Mouse (Mus musculus) MEL (cell line): ENCODE measurements around the gene Rhcg. TPM values are rescaled to one million over a fixed set of nuclear protein-coding genes. Genes with fewer than 3 reads are reported as not detected.

Experiments
- DNase-seq: peaks from one replicate; pipeline ENCODE4 v3.0.0; 2011; ENCODE audit warnings: low read depth, low spot score
- H3K27ac ChIP-seq: 2 replicates; pipeline ENCODE4 v1.5.1; 2012; ENCODE audit warnings: low read depth, mild to moderate bottlenecking, control low read depth, low read length, moderate library complexity; ENCODE audit not compliant: control insufficient read depth
- H3K27me3 ChIP-seq, 2 experiments: fragments of 150-350 bp in 1 of 2; sonication (generic) in 1 of 2; 2 replicates each; pipeline ENCODE4 v1.6.1; 2012; ENCODE audit warnings: low read length in 2 of 2, mild to moderate bottlenecking in 2 of 2, improper control_type of control experiment in 1 of 2, moderate library complexity in 1 of 2; ENCODE audit not compliant: insufficient read depth in 2 of 2, control insufficient read depth in 1 of 2
- H3K36me3 ChIP-seq, 2 experiments: 2 replicates each; pipeline ENCODE4 v1.6.1; 2012 to 2014; ENCODE audit warnings: low read length in 2 of 2, improper control_type of control experiment in 1 of 2, inconsistent platforms in 1 of 2, mild to moderate bottlenecking in 1 of 2; ENCODE audit not compliant: insufficient read depth in 2 of 2, control insufficient read depth in 1 of 2
- H3K4me1 ChIP-seq, 2 experiments: fragments of 150-350 bp in 1 of 2; sonication (generic) in 1 of 2; 2 replicates each; pipeline ENCODE4 v1.6.1; 2012; ENCODE audit warnings: low read length in 2 of 2, improper control_type of control experiment in 1 of 2, mild to moderate bottlenecking in 1 of 2; ENCODE audit not compliant: insufficient read depth in 2 of 2, control insufficient read depth in 1 of 2
- H3K4me3 ChIP-seq, 2 experiments: fragments of 150-350 bp in 1 of 2; sonication (generic) in 1 of 2; 2 replicates each; pipeline ENCODE4 v1.5.1; 2012; ENCODE audit warnings: low read depth in 2 of 2, low read length in 2 of 2, mild to moderate bottlenecking in 2 of 2, moderate library complexity in 2 of 2, control low read depth in 1 of 2, improper control_type of control experiment in 1 of 2; ENCODE audit not compliant: control insufficient read depth in 1 of 2, insufficient read depth in 1 of 2
- H3K79me2 ChIP-seq: 2 replicates; pipeline ENCODE4 v1.6.1; 2012; ENCODE audit warnings: mild to moderate bottlenecking, low read length, moderate library complexity; ENCODE audit not compliant: control insufficient read depth, poor library complexity, insufficient read depth
- H3K9ac ChIP-seq: 2 replicates; pipeline ENCODE4 v1.6.1; 2012; ENCODE audit warnings: low read depth, mild to moderate bottlenecking, control low read depth, low read length, moderate library complexity; ENCODE audit not compliant: control insufficient read depth, poor library complexity, severe bottlenecking
- H3K9me3 ChIP-seq: fragments of 150-350 bp; sonication (generic); replicated peaks from 2 replicates; pipeline ENCODE4 v1.6.1; 2012; ENCODE audit warnings: mild to moderate bottlenecking, low read length, improper control_type of control experiment, moderate library complexity; ENCODE audit not compliant: insufficient read depth
- CHD1 ChIP-seq: IDR thresholded peaks from 2 replicates; pipeline ENCODE4 v1.6.1; 2012; ENCODE audit warnings: low read depth, mild to moderate bottlenecking, inconsistent platforms, low read length, improper control_type of control experiment
- CHD2 ChIP-seq: IDR thresholded peaks from 2 replicates; pipeline ENCODE4 v1.6.1; 2011; ENCODE audit warnings: low read length, improper control_type of control experiment
- CTCF ChIP-seq, 3 experiments: IDR thresholded peaks in 2 of 3; conservative IDR thresholded peaks in 1 of 3; 2 replicates each; pipeline ENCODE4 v1.5.1; 2011 to 2012; ENCODE audit warnings: low read length in 3 of 3, low read depth in 2 of 3, mild to moderate bottlenecking in 2 of 3, improper control_type of control experiment in 1 of 3, inconsistent platforms in 1 of 3, mixed read lengths in 1 of 3, moderate library complexity in 1 of 3; ENCODE audit not compliant: control insufficient read depth in 1 of 3, insufficient read depth in 1 of 3, poor library complexity in 1 of 3, severe bottlenecking in 1 of 3
- EP300 ChIP-seq, 2 experiments: IDR thresholded peaks; 2 replicates each; pipeline ENCODE4 v1.6.1; 2011; ENCODE audit warnings: improper control_type of control experiment in 2 of 2, low read length in 2 of 2, low read depth in 1 of 2, mild to moderate bottlenecking in 1 of 2
- ETS1 ChIP-seq: IDR thresholded peaks from 2 replicates; pipeline ENCODE4 v1.6.1; 2012; ENCODE audit warnings: low read depth, mild to moderate bottlenecking, inconsistent platforms, low read length, improper control_type of control experiment, moderate library complexity
- JUND ChIP-seq: IDR thresholded peaks from 2 replicates; pipeline ENCODE4 v1.6.1; 2011; ENCODE audit warnings: low read depth, mild to moderate bottlenecking, improper control_type of control experiment, low read length
- KAT2A ChIP-seq: conservative IDR thresholded peaks from 2 replicates; pipeline ENCODE4 v1.6.1; 2012; ENCODE audit warnings: low read depth, low read length, improper control_type of control experiment, inconsistent platforms
- MEF2A ChIP-seq: IDR thresholded peaks from 2 replicates; pipeline ENCODE4 v1.6.1; 2014; ENCODE audit warnings: low read depth, mild to moderate bottlenecking, inconsistent platforms, low read length, improper control_type of control experiment; ENCODE audit not compliant: poor library complexity, insufficient replicate concordance, severe bottlenecking; ENCODE audit errors: extremely low read depth
- MXI1 ChIP-seq: IDR thresholded peaks from 2 replicates; pipeline ENCODE4 v1.6.1; 2011; ENCODE audit warnings: mild to moderate bottlenecking, low read depth, low read length, improper control_type of control experiment
- MYB ChIP-seq: IDR thresholded peaks from 2 replicates; pipeline ENCODE4 v1.6.1; 2011; ENCODE audit warnings: mild to moderate bottlenecking, low read depth, low read length, improper control_type of control experiment
- NELFE ChIP-seq: IDR thresholded peaks from 2 replicates; pipeline ENCODE4 v1.6.1; 2011; ENCODE audit warnings: low read depth, low read length, improper control_type of control experiment
- NRF1 ChIP-seq: IDR thresholded peaks from 2 replicates; pipeline ENCODE4 v1.6.1; 2014; ENCODE audit warnings: low read depth, mild to moderate bottlenecking, inconsistent platforms, low read length, improper control_type of control experiment, moderate library complexity; ENCODE audit not compliant: poor library complexity, insufficient read depth, severe bottlenecking
- SMC3 ChIP-seq: IDR thresholded peaks from 2 replicates; pipeline ENCODE4 v1.6.1; 2011; ENCODE audit warnings: low read depth, low read length, improper control_type of control experiment
- TBP ChIP-seq: IDR thresholded peaks from 2 replicates; pipeline ENCODE4 v1.8.0; 2011; ENCODE audit warnings: low read depth, low read length, improper control_type of control experiment
- TCF12 ChIP-seq: IDR thresholded peaks from 2 replicates; pipeline ENCODE4 v1.6.1; 2014; ENCODE audit warnings: low read depth, mild to moderate bottlenecking, inconsistent platforms, low read length, improper control_type of control experiment, moderate library complexity
- UBTF ChIP-seq: IDR thresholded peaks from 2 replicates; pipeline ENCODE4 v1.6.1; 2012; ENCODE audit warnings: low read depth, mild to moderate bottlenecking, inconsistent platforms, low read length, improper control_type of control experiment, moderate library complexity, borderline replicate concordance; ENCODE audit not compliant: insufficient read depth
- ZKSCAN1 ChIP-seq: IDR thresholded peaks from 2 replicates; pipeline ENCODE4 v1.6.1; 2012; ENCODE audit warnings: low read depth, mild to moderate bottlenecking, inconsistent platforms, low read length, improper control_type of control experiment, moderate library complexity
- ZMIZ1 ChIP-seq: IDR thresholded peaks from 2 replicates; pipeline ENCODE4 v1.6.1; 2012; ENCODE audit warnings: low read depth, mild to moderate bottlenecking, inconsistent platforms, low read length, improper control_type of control experiment, moderate library complexity
- polyA plus RNA-seq, 2 experiments: library from polyadenylated mRNA; stranded (reverse) in 1 of 2; unstranded in 1 of 2; fragments of >175 nt in 1 of 2; fragments of >200 nt in 1 of 2; gene quantifications; 2 replicates each; pipeline versions ENCODE4 v1.2.1 to v1.2.4; 2012; ENCODE audit warnings: low replicate concordance in 2 of 2, low read depth in 1 of 2; ENCODE audit not compliant: insufficient read length in 2 of 2, insufficient read depth in 1 of 2, missing spikeins in 1 of 2
- total RNA-seq: library from RNA; depleted of rRNA; stranded (reverse); fragments of 300-350 nt; gene quantifications from 2 replicates; pipeline ENCODE4 v1.2.3, GENCODE M21; 2012

The Rhcg gene
- total and polyA plus RNA-seq, 3 experiments, result not detected

DNA sequence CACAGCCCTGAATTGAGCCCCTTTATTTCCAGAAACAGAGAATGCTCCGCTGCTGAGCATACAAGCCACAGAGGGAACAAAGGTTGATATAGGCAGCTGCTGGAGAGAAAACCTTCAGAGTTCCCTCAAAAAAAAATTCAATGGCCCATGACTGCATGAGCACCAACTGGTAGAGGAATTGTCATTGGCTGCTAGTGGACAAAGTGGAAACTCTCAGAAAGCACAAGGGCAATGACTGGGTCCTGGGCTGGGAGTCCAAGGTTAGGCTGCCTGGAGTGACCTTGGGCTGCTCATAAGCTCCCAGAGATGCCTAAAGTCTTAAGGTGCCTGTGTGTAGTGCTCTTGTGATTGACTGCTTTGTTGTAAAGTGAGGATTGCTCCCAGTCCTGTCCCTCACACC is 1.5 kb downstream of the Rhcg start:
- no peak overlapping the region for H3K9ac ChIP-seq
- no peaks in the 10 kb centered on the region for H3K4me1 ChIP-seq
- no peak overlapping the region for H3K4me3 ChIP-seq
- no peaks in the 10 kb centered on the region for H3K36me3 ChIP-seq
- peaks cover 0 to 5% of the 10 kb centered on the region in 2 experiments; a peak in 2 of 4 replicates for H3K27me3 ChIP-seq
- H3K79me2 ChIP-seq, result no peaks in the 10 kb centered on the region
- no peaks in the 10 kb centered on the region for H3K9me3 ChIP-seq
- no peak overlapping the region for H3K27ac ChIP-seq
- no peak for TF ChIP-seq TCF12
- no peak for TF ChIP-seq EP300 (IDR thresholded peaks at IDR 0.05; ENCODE audit: low read depth in 1 of 2, low read length in 2 of 2)
- TF ChIP-seq ETS1, result no peak
- no peak for TF ChIP-seq CTCF (IDR thresholded peaks at IDR 0.05 in 2 of 3, conservative IDR thresholded peaks at IDR 0.05 in 1 of 3; ENCODE audit: control insufficient read depth in 1 of 3, insufficient read depth in 1 of 3, low read depth in 2 of 3, low read length in 3 of 3, poor library complexity in 1 of 3, severe bottlenecking in 1 of 3)
- no peak for TF ChIP-seq MEF2A
- no peak for TF ChIP-seq CHD1
- no peak for TF ChIP-seq JUND
- no peak for TF ChIP-seq KAT2A
- no peak for TF ChIP-seq NELFE
- TF ChIP-seq MXI1, result no peak
- TF ChIP-seq ZMIZ1, result no peak
- no peak for TF ChIP-seq MYB
- no peak for TF ChIP-seq ZKSCAN1
- no peak for TF ChIP-seq TBP
- TF ChIP-seq NRF1, result no peak
- no peak for TF ChIP-seq UBTF
- no peak for TF ChIP-seq SMC3
- no peak for TF ChIP-seq CHD2
- DNase-seq, result no peak

DNA sequence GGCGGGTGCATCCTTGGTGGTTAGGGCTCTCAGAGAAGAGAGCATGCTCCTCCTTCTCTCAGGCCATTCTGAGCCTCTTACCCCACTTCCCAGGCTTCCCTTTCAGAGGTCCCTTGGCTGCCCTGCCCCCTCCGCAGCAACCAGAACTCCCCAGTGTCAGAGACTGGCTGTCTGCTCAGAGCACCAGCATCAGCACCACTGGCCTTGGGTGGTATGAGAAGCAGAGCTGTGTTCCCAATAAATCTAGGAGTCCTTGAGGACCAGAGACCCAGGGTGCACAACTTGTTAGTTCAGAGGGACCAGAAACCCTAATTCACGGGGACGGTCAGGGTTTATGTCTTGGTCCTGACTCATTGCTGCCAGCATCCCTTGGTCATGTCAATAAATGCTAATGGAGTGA is 2.4 kb downstream of the Rhcg start:
- H3K9ac ChIP-seq, result no peak overlapping the region
- no peak for DNase-seq
- H3K9me3 ChIP-seq, result no peaks in the 10 kb centered on the region
- H3K27ac ChIP-seq, result no peak overlapping the region
- no peaks in the 10 kb centered on the region for H3K4me1 ChIP-seq
- no peaks in the 10 kb centered on the region for H3K79me2 ChIP-seq
- H3K36me3 ChIP-seq, result no peaks in the 10 kb centered on the region
- H3K4me3 ChIP-seq, result no peak overlapping the region
- TF ChIP-seq ETS1 (no peak), JUND (no peak), TBP (no peak)
- peaks cover 0 to 8% of the 10 kb centered on the region in 2 experiments; a peak in 2 of 4 replicates for H3K27me3 ChIP-seq
